Mouse (Mus musculus) liver, embryonic 14.5 days (tissue): Measurements from ENCODE around the gene Olfr91.

ENCODE experiments used
- CTCF ChIP-seq: IDR thresholded peaks from 2 replicates; pipeline ENCODE4 v1.5.1; 2016; ENCODE audit warnings: antibody characterized with exemption, low read depth, control low read depth
- EP300 ChIP-seq: IDR thresholded peaks from 2 replicates; pipeline ENCODE4 v1.6.1; 2016; ENCODE audit warnings: antibody characterized with exemption, low read depth

DNA sequence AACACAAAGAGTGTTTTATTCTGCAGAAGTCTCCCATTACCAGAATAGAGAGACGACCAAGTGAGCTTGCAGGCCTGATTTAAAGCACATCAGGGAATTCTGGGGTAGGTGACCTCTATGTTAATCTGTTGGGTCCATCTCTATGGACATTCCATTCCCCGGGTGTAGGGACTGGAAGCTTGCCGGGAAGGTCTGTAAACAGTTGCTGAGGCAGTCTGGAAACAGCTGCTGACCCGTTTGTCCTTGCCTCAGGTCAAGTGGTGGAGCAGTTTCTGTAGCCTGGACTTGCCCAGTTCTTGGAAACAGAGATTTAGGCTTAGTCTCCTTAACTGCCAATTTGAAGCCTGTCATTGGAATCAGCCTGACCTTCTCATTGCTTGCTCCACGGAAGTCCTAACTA lies 18.0 kb downstream of the Olfr91 start:
- TF ChIP-seq CTCF: no peak
- TF ChIP-seq EP300: no peak
